Mouse (Mus musculus) embryonic fibroblast, embryonic 13.5 days (primary cell): ENCODE data around the gene Ror2.

Experiments used
- CTCF ChIP-seq: IDR thresholded peaks from 2 replicates; pipeline ENCODE4 v1.5.1; 2011; ENCODE audit warnings: mild to moderate bottlenecking, control low read depth, low read length, moderate library complexity, borderline replicate concordance; ENCODE audit not compliant: insufficient read depth
- POLR2A ChIP-seq: IDR thresholded peaks from 2 replicates; pipeline ENCODE4 v1.6.1; 2011; ENCODE audit warnings: low read depth, mild to moderate bottlenecking, control low read depth, low read length, moderate library complexity

GRCm38 (mm10) chr13:53158405-53159005 is 127.4 kb downstream of the Ror2 start:
- TF ChIP-seq CTCF (no peak), POLR2A (no peak)
